Mouse (Mus musculus): ENCODE measurements around the gene Atp6ap1l. TPM values are rescaled to one million over a fixed set of nuclear protein-coding genes. Genes with fewer than 3 reads are reported as not detected.

Atp6ap1l gene
- polyA plus RNA-seq, 1 experiment from 2014 or later: not detected

Other genes starting within 250 kb of the Atp6ap1l start
- gene Rps23, start 17.6 kb upstream of the Atp6ap1l start, polyA plus RNA-seq (2016; fragmentation: Nextera tagmentation; extraction: Ambion mirVana): 207 and 212 TPM in 2 replicates

Measured in forebrain, embryonic 10.5 days (tissue).